Mouse (Mus musculus) kidney, adult 2 months (tissue): ENCODE data around the gene Cacna1d.

ENCODE experiments used
- CTCF ChIP-seq: fragments of 200-500 bp; conservative IDR thresholded peaks from 2 replicates; pipeline ENCODE4 v1.5.1; 2011; ENCODE audit warnings: low read depth, mild to moderate bottlenecking, control low read depth, low read length, moderate library complexity, mixed read lengths; ENCODE audit not compliant: insufficient read depth, insufficient read length
- POLR2A ChIP-seq: fragments of 200-500 bp; IDR thresholded peaks from one replicate; pipeline ENCODE4 v1.6.1; 2011; ENCODE audit warnings: low read depth, low read length, control low read depth

DNA sequence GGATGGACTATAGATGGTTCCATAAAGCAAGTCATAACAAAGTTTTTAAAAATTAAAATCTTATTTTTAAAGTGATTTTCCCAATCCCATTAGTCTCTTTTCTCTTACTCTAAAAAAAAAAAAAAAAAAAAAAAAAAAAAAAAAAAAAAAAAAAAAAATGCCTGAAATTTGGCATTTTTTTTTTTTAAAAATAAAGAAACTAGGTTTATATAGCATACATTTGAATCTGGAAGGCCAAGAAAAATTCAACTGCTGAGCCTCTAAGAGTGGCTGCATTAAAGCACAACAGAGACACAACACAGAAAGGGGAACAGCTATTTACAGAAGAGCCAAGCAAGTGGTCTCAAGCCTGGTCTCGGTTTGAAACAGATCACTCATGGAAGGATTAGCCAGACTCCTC lies 112.9 kb downstream of the Cacna1d start:
- no peak for TF ChIP-seq CTCF
- no peak for TF ChIP-seq POLR2A
